Mouse (Mus musculus) right cerebral cortex, adult 18-20 months (tissue): ENCODE results near the gene Chic2.

ENCODE experiments used
- DNase-seq: peaks from one replicate; pipeline ENCODE4 v3.0.0; 2022; ENCODE audit warnings: mixed read lengths

The Chic2 gene

DNA sequence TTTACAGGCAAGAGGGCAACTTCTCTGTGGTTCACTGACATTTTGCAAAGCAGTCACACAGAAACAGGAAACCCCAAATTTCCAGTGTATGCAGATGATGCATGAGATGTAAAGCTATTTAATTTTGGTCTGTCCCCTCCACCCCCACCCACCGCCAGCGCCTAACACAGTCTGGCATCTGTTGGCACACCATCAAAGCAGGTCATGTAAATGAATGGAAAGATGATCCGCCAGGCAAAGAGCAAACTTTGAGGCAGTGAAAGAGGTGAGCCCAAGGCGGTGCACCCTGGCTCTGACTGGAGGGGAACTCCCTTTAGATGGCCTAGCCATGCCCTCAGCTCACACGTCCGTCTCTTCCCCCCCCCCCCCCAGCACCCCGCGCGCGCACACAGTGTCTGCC, 22.1 kb upstream of the Chic2 start:
- DNase-seq = no peak

DNA sequence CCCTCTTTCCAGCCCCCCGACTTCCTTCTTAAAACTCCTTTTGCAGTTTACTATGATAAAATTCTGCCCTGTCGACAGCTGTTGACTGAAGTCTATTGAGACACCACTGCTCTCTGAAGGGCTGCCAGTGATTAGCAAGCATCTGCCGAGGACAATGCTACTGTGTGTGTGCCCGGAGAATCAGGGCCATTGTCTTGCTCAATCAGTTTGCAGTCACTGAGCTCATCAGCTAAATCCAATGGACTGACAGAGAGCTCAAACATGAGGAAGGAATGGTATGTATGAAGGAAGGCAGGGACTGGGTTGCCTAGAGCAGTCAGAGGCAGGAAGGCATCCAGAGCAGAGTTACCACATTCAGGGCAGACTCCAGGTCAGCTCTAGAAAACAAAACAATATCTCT, 18.6 kb upstream of the Chic2 start:
- DNase-seq = no peak

DNA sequence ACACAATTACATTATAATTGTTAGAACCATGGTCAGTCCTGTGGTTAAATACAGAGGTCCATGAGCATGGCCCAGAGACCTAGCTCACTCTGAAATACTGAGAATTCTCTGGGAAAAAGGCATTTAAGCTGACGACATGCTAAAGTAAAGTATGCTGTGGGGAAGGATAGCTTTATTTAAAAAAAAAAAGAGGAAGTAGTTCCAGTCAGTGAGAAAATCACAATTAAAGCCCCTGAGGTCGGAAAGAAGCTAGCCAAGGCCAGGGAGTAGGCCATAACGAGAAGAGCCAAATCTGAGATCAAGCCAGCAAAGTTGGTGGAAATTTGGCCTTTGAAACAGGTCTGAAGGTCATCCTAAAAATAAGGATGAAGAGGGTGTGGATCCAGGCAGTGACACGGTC, 6.5 kb upstream of the Chic2 start:
- DNase-seq = no peak

DNA sequence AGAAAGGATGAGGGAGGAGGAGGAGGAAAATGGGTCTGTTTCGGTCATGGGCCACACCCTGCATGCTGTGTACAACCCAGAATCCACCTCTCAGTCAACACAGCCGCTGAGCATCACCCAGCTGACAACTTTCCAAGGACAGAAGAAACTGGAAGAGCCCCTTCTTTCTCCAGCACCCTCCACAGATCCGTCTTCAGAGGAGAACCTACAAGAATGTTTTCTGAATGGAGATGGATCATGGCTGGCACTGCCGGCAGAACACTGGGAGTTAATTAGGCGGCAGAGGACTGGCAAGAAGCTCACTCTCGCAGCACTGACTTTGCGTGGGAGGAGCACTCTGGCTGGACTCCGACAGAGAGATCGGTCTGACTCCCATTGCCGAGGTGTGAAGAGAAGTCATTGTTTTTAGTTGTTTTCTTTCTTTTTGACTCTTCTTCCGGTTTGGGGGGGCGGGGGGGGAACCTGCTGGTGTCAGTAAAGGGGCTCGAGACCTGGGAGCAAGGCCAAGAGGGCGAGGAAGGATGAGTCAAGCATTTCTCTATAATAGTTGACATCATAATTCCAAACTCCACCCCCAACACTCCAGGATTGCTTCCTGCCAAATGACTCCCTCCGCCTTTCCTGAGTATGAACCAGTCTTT, 2.2 kb upstream of the Chic2 start:
- peak; percentile 61 for DNase-seq

DNA sequence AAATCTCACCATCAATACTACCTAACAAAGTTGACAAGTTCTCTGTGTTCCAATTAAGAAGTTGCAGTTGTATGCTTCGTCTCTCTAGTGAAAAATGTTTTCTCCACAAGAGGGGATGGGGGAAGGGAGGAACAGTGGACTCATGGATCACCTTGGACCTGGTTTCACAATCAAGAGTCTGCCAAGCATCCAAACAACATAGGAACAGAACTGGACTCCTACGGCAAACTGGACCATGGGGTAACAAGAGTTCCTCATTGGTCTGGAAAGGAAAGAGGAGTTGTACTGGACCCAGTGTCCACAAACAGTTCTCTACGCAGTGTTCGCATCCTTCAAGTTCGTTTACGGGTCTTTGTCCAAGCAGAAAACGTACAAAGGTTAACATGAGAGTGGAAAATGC, 797 bp upstream of the Chic2 start:
- DNase-seq = no peak

DNA sequence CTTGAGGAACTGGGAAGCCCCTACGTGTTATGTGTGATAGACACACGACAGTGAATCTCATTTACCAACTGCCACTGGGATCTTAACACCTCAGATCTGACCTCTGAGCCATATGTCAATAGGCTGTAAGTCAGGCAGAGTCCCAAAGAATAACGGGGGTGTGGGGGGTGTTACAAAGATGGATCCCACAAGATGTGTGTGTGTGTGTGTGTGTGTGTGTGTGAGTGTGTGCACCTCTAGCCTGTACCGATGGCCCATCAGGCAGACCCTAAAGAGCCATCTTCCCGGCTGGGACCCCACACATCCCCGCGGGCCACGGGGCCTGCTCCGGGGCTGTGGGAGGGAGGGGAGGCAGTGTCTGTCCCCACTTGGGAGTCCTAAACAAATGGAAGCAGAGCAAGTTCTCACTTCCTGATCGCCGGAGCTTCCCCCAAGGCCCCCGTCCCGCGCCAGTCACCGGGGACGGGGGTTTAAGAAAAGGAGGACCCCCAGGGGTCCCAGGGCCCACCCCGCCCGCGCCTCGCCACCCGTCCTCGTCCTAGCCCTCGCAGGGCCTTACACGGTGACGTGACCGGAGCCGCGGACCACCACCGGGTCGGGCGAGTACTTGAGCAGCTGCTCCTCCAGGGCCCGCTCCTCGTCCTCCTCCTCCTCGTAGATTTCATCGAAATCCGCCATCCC, 813 bp downstream of the Chic2 start:
- DNase-seq = no peak

DNA sequence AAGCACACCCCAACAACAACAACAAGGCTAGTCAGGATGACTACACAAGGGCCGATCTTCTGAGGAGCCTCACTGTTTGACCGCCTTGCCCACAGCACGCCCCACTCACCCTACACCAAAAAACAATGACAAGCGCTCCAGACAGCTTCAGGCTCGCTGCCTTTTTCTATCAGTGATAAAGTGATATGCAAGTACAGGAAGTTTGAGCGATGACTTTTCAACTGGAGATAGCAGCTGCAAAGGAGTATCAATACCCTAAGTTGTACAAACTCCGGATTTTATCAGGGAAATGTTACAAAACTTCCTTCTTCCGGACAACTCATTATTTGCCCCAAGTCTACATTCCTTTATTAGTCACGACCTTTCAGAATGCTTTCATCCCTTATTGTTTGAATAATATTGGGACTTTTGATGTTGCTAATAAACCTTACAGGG, 1.5 kb downstream of the Chic2 start:
- no peak for DNase-seq

DNA sequence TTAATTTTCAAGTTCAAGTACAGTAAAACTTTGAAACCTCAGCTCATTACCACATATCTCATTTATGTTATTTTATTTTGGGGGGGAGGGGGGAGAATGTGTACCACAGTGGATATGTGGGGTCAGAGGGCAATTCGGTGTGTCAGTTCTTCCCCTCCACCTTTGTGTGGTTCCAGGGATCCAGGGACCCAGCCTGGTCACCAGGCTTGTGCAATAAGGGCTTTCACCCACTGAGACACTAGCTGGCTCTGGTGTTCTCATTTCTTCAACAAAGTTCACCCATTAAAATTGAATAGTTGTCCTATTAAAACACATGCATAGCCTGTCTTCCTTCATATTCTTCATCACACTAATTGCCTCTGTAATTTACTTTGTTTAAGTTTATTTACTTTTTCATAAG, 5.3 kb downstream of the Chic2 start:
- no peak for DNase-seq

DNA sequence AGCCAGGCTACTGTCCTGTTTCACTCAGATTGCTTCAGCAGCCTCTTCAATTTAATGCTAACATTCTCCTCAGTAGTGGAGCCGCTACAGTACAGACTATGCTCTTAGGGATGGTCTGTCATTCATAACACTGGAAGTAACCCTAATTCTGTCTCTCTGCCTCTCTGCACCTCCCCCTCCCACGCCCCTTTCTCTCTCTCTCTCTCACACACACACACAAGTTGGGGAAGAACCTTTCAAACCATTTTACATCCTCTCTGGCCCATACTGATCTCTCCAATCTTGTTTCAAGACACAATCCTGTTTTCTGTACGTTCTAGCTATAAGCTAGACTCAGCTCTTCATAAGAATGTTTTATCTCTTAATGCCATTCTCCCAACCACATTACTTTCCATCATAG, 9.1 kb downstream of the Chic2 start:
- DNase-seq = no peak

DNA sequence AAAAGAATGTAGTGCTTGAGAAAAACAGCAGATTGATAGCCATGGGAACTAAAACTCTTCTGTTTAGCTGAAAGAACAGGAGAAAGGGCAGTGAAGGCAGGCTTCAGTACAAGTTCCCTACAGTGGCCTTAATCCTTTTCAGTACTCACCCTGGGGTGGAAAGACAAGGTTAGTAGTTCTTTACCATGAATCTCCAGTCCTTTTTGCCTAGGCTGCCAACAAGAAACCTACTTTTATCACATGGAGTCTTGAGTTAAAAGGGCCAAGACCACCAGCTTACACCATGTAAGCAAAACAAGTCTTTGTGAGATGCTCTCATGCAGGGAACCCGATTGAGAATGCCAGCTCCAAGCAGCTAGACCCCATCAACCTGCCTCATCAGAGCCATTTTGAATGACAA, 29.8 kb downstream of the Chic2 start:
- DNase-seq = no peak

DNA sequence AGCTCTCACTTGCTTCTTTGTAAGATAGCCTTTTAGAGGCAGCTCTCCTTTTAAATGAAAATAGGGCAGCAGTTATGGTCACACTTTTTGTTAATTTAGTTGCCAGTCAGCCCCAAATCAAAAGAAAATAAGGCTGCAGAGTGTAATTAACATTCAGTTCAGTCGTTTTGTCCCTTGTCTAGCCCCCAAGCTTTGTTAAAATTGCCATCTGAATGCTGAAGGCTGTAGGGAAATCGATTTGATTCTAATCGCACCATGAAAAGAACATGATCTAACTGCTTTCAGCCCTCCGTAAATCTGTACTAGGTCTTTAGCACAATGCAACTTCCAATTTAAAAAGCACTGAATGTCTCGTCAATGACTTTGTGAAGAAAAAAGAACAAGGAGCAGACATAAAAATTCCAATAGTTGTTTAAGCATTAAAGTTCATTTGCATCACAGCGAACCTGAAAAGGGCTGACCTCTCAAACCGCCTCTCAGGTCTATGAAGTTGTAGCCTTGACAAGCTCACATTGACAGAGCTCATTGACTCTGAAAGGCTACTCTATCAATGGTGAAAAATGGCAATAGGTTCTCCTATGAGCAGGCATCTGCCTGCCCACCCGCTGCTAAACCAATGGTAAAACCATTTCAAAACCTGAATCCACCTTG, 31.7 kb downstream of the Chic2 start:
- DNase-seq = no peak

DNA sequence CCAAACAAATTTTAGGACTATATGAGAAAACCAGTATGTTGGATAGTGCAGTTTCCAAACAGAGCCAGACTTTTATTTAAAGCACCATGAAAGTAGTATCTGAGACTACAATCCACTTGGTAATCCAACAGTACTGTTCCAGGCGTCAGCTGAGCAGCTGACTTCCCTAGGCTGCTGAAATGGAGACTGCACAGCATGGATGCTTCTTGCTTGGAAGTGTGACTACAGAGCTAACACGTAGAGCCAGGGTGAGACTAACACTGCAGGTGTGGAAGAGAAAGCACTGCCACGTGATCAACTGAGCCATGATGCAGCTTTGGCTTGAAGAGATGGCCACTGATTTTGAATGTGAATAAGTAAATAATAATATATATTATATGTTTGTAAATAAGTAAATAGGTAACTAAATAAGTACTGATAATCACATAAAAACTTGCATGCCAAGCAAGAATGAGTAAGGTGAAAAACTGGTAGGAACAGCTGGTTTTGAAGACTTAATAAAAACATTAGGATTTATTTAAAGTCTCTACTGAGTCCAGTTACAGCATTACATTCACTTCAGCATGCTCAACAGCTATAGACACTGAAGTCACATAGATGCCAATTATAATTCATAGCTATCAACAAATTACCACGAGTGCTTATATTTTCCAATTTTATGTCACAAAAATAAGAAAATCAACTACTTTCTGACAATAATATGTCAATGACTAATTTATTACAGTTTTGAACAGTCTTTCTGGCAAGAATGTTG, 32.4 kb downstream of the Chic2 start:
- no peak for DNase-seq

DNA sequence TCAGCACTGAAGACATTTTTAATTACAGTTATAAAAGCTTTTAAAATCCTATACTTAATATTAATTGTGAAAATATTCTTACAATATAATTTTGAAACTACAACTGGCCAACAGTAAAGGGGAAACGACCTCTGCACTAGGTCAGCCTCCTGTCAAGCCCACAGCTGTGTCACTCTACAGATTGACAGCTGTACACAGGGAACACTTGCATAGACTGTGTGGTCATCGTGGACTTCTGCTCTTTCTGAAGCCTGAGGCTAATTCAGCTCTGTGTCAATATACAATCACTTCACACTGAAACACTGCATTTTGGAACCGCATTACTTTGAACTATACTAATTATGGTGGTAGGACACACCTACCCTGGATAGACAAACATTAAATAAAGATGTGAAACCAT, 39.8 kb downstream of the Chic2 start:
- no peak for DNase-seq

DNA sequence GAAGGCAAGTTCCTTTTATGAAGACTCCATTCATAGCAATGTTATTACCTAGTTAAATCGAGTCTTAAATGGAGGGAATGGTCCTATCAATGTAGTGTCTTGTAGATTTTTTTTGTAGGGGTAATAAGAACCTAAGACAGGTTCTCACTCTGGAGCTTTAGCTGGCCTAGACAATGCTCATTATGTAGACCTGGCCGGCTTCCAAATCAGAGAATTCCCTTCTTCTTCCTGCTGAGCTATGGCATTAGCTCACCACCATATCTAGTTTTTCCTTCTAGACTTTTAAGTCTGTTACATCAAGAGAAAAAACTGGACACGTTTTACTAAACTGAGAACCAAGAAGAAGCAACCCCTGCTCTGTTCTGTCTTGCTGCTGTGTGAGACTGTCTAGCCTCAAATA, 42.5 kb downstream of the Chic2 start:
- no peak for DNase-seq

DNA sequence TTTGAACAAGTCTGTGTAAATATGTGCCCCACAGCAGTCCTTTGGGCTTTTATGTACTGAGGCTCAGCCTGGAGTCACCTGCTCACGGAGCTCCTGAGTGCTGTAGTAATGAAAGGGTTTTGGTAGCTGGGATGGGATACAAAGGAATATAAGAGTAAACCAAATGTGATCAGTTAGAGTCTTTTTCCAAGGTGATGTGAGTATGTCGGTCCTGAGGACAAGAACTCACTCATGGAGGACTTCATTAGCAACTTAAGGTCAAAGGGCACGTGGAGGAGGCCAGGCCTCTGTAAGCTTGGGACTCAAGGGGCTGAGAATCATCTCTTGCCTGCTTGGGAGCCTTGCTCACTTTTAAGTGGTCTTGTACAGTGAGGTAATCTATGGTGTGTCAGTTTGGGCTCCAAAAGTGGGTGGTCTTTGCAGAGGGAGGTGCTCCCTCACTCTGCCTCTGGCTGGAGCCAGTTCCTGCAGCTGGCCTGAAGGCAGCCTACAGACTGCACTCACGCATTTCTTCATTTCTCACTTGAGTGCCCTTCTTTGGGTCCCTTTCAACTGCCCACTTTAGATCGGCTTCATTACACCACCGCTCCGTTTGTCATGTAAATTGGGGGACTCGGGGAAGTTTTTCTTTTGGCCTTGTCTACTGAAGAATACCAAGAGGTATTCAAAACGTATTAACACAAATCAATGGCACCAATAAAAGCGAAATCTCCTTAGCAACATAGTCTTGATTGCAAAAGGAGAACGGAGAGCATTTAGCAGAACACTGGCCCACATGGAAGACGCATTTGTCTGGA, 45.7 kb downstream of the Chic2 start:
- DNase-seq = no peak

DNA sequence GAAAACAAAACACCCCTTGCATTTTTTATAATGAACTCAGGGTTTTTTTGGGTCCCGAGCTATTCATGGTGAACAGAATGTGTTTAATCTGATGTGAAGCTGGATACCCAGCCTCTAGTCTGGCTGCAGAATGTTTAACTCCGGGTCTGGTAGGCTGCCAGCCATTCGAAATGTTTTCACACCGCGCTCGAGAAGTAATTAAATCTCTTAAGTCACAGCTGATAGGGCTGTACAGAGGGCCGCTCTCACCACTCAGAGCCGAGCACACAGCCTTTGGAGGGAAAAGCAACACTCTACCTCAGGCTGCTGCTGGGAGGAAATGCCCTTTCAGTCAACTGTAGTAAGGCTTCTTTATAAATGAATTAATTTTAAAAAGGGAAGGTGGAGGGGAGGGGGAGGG, 49.6 kb downstream of the Chic2 start:
- no peak for DNase-seq

DNA sequence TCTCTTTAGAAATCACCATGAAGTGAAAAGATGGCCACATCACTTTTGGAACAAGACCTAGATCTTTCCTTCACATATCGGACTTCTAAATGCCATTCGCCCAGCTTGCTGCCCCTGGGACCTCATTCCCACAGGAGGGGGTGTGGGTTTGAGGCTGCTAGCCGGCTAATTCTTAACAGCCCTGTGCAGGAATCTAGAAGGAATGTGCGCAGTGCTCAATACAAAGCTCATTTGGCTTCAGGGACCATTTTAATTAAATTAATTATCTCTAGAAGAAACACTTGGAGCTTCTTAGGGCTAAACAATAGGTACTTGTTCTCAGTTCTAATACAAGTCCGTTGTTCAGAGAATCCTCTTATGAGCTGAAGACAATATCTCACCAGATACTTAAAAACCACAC, 60.5 kb downstream of the Chic2 start:
- DNase-seq = no peak

DNA sequence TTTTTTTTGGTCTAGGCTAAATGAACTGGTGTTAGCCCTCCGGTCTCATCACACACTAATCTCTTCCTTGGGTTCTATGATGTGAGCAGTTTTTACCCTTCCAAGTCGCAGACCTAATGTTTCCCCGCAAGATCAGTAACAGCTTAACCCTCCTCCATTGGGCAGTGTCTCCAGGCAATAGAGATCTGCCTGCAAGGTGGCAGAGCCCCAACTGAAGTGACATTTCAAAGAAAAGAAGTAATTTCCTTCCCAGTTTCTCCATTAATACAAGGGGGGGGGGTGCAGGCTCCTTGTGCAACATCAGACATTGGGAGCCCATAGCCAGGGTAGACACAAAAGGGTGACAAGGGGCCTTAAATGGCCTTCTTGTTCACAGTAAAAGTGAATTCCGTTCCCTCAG, 64.0 kb downstream of the Chic2 start:
- DNase-seq = no peak

DNA sequence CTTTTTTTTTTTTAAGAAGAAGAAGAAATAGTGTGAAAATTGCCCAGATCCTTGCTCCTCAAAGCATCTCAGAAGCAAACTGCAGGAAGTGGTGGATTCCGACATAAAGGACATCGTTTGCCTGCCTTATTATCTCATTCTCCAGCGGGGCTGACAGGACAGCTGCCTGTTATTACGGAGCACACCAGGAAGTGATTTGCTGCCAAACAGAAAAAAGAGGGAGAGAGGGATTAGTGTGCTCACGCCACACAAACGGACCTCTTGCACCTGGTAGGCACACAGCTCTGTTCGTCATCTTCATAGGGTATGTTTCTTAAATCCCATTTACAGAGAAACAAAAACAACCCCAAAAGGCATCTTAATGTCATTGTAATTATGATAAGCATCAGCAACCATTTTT, 64.4 kb downstream of the Chic2 start:
- no peak for DNase-seq

DNA sequence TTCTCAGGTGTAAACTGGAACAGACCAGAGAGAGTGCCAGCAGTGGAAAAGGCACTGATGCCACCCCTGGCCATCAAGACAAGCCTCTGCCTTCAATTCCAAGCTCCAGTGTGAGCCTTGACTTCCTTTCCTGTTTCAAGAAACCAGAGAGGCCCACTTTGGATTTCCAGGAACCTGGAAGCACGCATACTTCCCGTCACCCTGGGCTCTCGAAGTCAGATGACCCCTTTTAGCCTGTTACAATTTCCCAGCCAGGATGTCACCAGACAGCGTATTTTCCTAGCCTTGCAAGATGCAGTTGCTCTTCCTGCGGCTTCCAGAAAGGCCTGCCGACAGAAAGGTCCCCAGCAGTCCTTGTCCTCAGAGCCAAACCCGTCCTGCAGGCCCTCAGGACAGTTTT, 65.0 kb downstream of the Chic2 start:
- DNase-seq = no peak

DNA sequence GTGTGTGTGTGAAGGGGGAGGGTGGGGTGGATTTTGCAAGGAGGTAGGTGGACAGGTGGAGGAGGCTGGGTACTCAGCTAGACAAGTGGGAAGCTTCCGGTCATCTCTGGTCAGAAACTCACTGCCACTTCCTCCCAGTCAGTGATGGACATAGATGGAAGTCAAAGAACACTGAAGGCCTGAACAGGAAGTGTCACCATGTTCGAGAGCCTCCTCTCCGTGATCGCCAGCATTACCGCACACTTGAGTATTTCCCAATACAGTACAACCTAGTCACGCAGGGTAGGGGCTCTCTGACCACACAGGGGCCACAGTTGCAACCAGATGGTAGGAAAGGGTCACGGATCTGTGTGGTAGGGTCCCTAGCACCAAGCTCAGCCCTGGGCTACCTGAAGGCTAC, 69.1 kb downstream of the Chic2 start:
- DNase-seq = no peak

DNA sequence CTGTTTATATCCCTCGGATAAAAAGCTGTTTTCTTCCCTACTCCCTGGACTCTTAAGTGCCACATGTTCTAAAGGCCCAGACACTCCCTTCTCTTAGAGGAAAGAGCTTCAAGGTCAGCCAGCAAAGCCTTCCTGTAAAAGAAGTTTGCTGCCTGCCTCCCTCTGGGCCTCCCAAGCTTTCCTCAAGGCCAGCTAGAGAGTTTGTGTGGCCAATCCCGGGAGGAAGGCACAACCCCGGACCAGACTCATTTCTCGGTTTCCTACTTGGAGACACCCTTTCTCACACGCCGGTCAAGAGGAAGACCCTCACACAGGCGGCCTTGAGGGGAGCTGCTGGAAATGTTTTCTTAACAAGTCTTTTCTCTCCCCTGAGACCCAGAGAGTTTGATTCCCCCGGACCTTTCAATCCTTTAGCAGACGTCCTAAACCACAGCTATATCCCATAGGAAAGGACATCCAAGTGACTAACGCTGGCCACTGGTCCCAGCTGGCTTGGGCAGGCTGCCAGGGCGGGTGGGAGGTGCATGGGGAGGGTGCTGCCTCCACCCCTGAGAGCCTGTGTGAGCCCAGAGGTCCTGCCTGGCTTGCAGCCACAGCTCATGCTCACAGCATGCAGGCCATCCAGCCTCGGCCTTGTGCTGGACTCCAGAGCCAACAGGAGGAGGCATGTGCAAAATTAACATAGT, 69.7 kb downstream of the Chic2 start:
- peak; percentile 17 for DNase-seq
